Mouse (Mus musculus): ENCODE measurements around the gene Trip12. TPM values are rescaled to one million over a fixed set of nuclear protein-coding genes. Genes with fewer than 3 reads are reported as not detected.

Trip12 gene
- polyA plus RNA-seq, 1 experiment from 2014 or later: 40.7 TPM

- no peak overlapping the region; the same call in 1 of the 2 replicates for H3K27ac ChIP-seq (ENCODE audit: low read depth, low read length)
- 79% methylated on average over 3 of the region's 3 CpGs for WGBS
Measured at GRCm38 (mm10) chr1:84848335-84848734, 8.0 kb upstream of the Trip12 start.

GRCm38 (mm10) chr1:84847698-84848097, 7.4 kb upstream of the Trip12 start:
- no peaks in the 10 kb centered on the region for H3K27me3 ChIP-seq (replicated peaks; ENCODE audit: control insufficient read depth, insufficient read depth, low read length)
- no peak overlapping the region for H3K4me3 ChIP-seq (ENCODE audit: low read depth, low read length)
- no peak overlapping the region; the same call in 1 of the 2 replicates for H3K27ac ChIP-seq (ENCODE audit: low read depth, low read length)
- H3K36me3 ChIP-seq (ENCODE audit: control insufficient read depth, insufficient read depth): no peaks in the 10 kb centered on the region
- 0 out of 2 replicates have a peak overlapping the region, but pooled peaks have one; percentile 14 for H3K4me2 ChIP-seq (replicated peaks; ENCODE audit: low read depth)
- no peak overlapping the region for H3K9ac ChIP-seq (ENCODE audit: low read depth, low read length)
- peak; percentile 87 for ATAC-seq
- H3K4me1 ChIP-seq (replicated peaks; ENCODE audit: control insufficient read depth, insufficient read depth, low read length): no peaks in the 10 kb centered on the region
- H3K9me3 ChIP-seq (ENCODE audit: control insufficient read depth): no peaks in the 10 kb centered on the region
- no peak for TF ChIP-seq CTCF (IDR thresholded peaks at IDR 0.05; ENCODE audit: low read depth)
- 51% methylated on average over 7 of the region's 7 CpGs for WGBS

More at GRCm38 (mm10) chr1:84848335-84848734, 8.0 kb upstream of the Trip12 start:
- Histone ChIP-seq H3K4me1 (replicated peaks; ENCODE audit: control insufficient read depth, insufficient read depth, low read length) (no peaks in the 10 kb centered on the region), H3K4me3 (ENCODE audit: low read depth, low read length) (no peak overlapping the region), H3K9me3 (ENCODE audit: control insufficient read depth) (no peaks in the 10 kb centered on the region), H3K36me3 (ENCODE audit: control insufficient read depth, insufficient read depth) (no peaks in the 10 kb centered on the region), H3K27me3 (replicated peaks; ENCODE audit: control insufficient read depth, insufficient read depth, low read length) (no peaks in the 10 kb centered on the region), H3K4me2 (replicated peaks; ENCODE audit: low read depth) (peak overlapping the region; percentile 14; the same call in 1 of the 2 replicates), H3K9ac (ENCODE audit: low read depth, low read length) (no peak overlapping the region)
- no peak for TF ChIP-seq CTCF (IDR thresholded peaks at IDR 0.05; ENCODE audit: low read depth)
- no peak for ATAC-seq

GRCm38 (mm10) chr1:84843366-84843765, 3.0 kb upstream of the Trip12 start:
- TF ChIP-seq CTCF (IDR thresholded peaks at IDR 0.05; ENCODE audit: low read depth): no peak
- 95% methylated on average over 2 of the region's 2 CpGs for WGBS
- no peaks in the 10 kb centered on the region for H3K36me3 ChIP-seq (ENCODE audit: control insufficient read depth, insufficient read depth)
- no peaks in the 10 kb centered on the region for H3K4me1 ChIP-seq (replicated peaks; ENCODE audit: control insufficient read depth, insufficient read depth, low read length)
- H3K4me3 ChIP-seq (ENCODE audit: low read depth, low read length): no peak overlapping the region
- no peak overlapping the region for H3K9ac ChIP-seq (ENCODE audit: low read depth, low read length)
- H3K9me3 ChIP-seq (ENCODE audit: control insufficient read depth): no peaks in the 10 kb centered on the region
- no peak for ATAC-seq
- H3K4me2 ChIP-seq (replicated peaks; ENCODE audit: low read depth): no peak overlapping the region
- no peak overlapping the region for H3K27ac ChIP-seq (ENCODE audit: low read depth, low read length)
- H3K27me3 ChIP-seq (replicated peaks; ENCODE audit: control insufficient read depth, insufficient read depth, low read length): no peaks in the 10 kb centered on the region

GRCm38 (mm10) chr1:84841061-84841460, 745 bp upstream of the Trip12 start:
- no peaks in the 10 kb centered on the region for H3K9me3 ChIP-seq (ENCODE audit: control insufficient read depth)
- H3K4me2 ChIP-seq (replicated peaks; ENCODE audit: low read depth): no peak overlapping the region; the same call in 1 of the 2 replicates
- no peaks in the 10 kb centered on the region for H3K4me1 ChIP-seq (replicated peaks; ENCODE audit: control insufficient read depth, insufficient read depth, low read length)
- H3K9ac ChIP-seq (ENCODE audit: low read depth, low read length): no peak overlapping the region
- no peak overlapping the region for H3K27ac ChIP-seq (ENCODE audit: low read depth, low read length)
- H3K36me3 ChIP-seq (ENCODE audit: control insufficient read depth, insufficient read depth): no peaks in the 10 kb centered on the region
- no peak for ATAC-seq
- no peaks in the 10 kb centered on the region for H3K27me3 ChIP-seq (replicated peaks; ENCODE audit: control insufficient read depth, insufficient read depth, low read length)
- WGBS: 71% methylated on average over 3 of the region's 3 CpGs
- H3K4me3 ChIP-seq (ENCODE audit: low read depth, low read length): no peak overlapping the region
- no peak for TF ChIP-seq CTCF (IDR thresholded peaks at IDR 0.05; ENCODE audit: low read depth)

- H3K9me3 ChIP-seq (ENCODE audit: control insufficient read depth): no peaks in the 10 kb centered on the region
- no peaks in the 10 kb centered on the region for H3K4me1 ChIP-seq (replicated peaks; ENCODE audit: control insufficient read depth, insufficient read depth, low read length)
- no peaks in the 10 kb centered on the region for H3K27me3 ChIP-seq (replicated peaks; ENCODE audit: control insufficient read depth, insufficient read depth, low read length)
- WGBS: under 1% methylated on average over 38 of the region's 54 CpGs
- peak within 1 kb of the TSS; percentile 97 for H3K4me3 ChIP-seq (ENCODE audit: low read depth, low read length)
- no peaks in the 10 kb centered on the region for H3K36me3 ChIP-seq (ENCODE audit: control insufficient read depth, insufficient read depth)
- ATAC-seq: peak; percentile 88
- peak within 1 kb of the TSS; percentile 76 for H3K4me2 ChIP-seq (replicated peaks; ENCODE audit: low read depth)
- H3K9ac ChIP-seq (ENCODE audit: low read depth, low read length): peak within 1 kb of the TSS; percentile 99
- H3K27ac ChIP-seq (ENCODE audit: low read depth, low read length): peak within 1 kb of the TSS; percentile 99
- no peak for TF ChIP-seq CTCF (IDR thresholded peaks at IDR 0.05; ENCODE audit: low read depth)
Measured at GRCm38 (mm10) chr1:84839309-84840017, 853 bp downstream of the Trip12 start, which contains the start of gene Fbxo36. Gene Fbxo36 (plus strand): TSS chr1:84839841.

GRCm38 (mm10) chr1:84838621-84839151, 1.6 kb downstream of the Trip12 start:
- Histone ChIP-seq H3K4me1 (replicated peaks; ENCODE audit: control insufficient read depth, insufficient read depth, low read length) (no peaks in the 10 kb centered on the region), H3K36me3 (ENCODE audit: control insufficient read depth, insufficient read depth) (no peaks in the 10 kb centered on the region; the same call in 1 of the 2 replicates), H3K27me3 (replicated peaks; ENCODE audit: control insufficient read depth, insufficient read depth, low read length) (no peaks in the 10 kb centered on the region), H3K9me3 (ENCODE audit: control insufficient read depth) (no peaks in the 10 kb centered on the region), H3K9ac (ENCODE audit: low read depth, low read length) (peak overlapping the region; percentile 99), H3K4me2 (replicated peaks; ENCODE audit: low read depth) (peak overlapping the region; percentile 76), H3K27ac (ENCODE audit: low read depth, low read length) (peak overlapping the region; percentile 99), H3K4me3 (ENCODE audit: low read depth, low read length) (peak overlapping the region; percentile 97)
- peak; percentile 54 for ATAC-seq
- no peak for TF ChIP-seq CTCF (IDR thresholded peaks at IDR 0.05; ENCODE audit: low read depth)
- under 1% methylated on average over 44 of the region's 44 CpGs for WGBS
